Mouse (Mus musculus) hindbrain, embryonic 14.5 days (tissue): ENCODE data around the gene Celsr1. TPM values are rescaled to one million over a fixed set of nuclear protein-coding genes. Genes with fewer than 3 reads are reported as not detected.

Experiments
- ATAC-seq: fragments of 200-750 bp; cut with Nextera tagmentation; 2 replicates; pipeline ENCODE4 v1.8.0; 2017; ENCODE audit warnings: moderate number of reproducible peaks, mild to moderate bottlenecking, moderate TSS enrichment, moderate library complexity; ENCODE audit not compliant: low FRiP score
- DNase-seq: peaks from one replicate; pipeline ENCODE4 v3.0.0-alpha.2; 2015; ENCODE audit warnings: low spot score
- H3K27ac ChIP-seq: fragments of 300-500 bp; sonication (generic); 2 replicates; pipeline ENCODE4 v1.5.1; 2014; ENCODE audit warnings: mild to moderate bottlenecking, moderate library complexity
- H3K27me3 ChIP-seq: fragments of 300-500 bp; sonication (generic); 2 replicates; pipeline ENCODE4 v1.6.1; 2014; ENCODE audit warnings: mild to moderate bottlenecking, low read length, mixed read lengths; ENCODE audit not compliant: control insufficient read depth, insufficient read depth
- H3K36me3 ChIP-seq: fragments of 300-500 bp; sonication (generic); replicated peaks from 2 replicates; pipeline ENCODE4 v1.6.1; 2014; ENCODE audit not compliant: control insufficient read depth, insufficient read depth
- H3K4me1 ChIP-seq: fragments of 300-500 bp; sonication (generic); replicated peaks from 2 replicates; pipeline ENCODE4 v1.6.1; 2014; ENCODE audit warnings: antibody characterized with exemption, low read length, mixed read lengths; ENCODE audit not compliant: control insufficient read depth, insufficient read depth
- H3K4me2 ChIP-seq: fragments of 300-500 bp; sonication (generic); replicated peaks from 2 replicates; pipeline ENCODE4 v1.6.1; 2014; ENCODE audit warnings: mild to moderate bottlenecking, moderate library complexity
- H3K4me3 ChIP-seq: fragments of 300-500 bp; sonication (generic); replicated peaks from 2 replicates; pipeline ENCODE4 v1.5.1; 2014; ENCODE audit warnings: mild to moderate bottlenecking, low read length
- H3K9ac ChIP-seq: fragments of 300-500 bp; sonication (generic); 2 replicates; pipeline ENCODE4 v1.6.1; 2014
- H3K9me3 ChIP-seq: fragments of 300-500 bp; sonication (generic); 2 replicates; pipeline ENCODE4 v1.6.1; 2016; ENCODE audit warnings: low read length; ENCODE audit not compliant: control insufficient read depth
- WGBS: fragments of 180-500 bp; shearing (Covaris S2); extraction: QIAGEN DNeasy Blood & Tissue Kit; methylation state at CpG from one replicate; pipeline ENCODE4 v1.1.7; 2014; 5-methylcytosine and 5-hydroxymethylcytosine counted together
- polyA plus RNA-seq: library from polyadenylated mRNA; unstranded; fragments of >200 nt; fragmentation: Nextera tagmentation; extraction: Ambion mirVana; gene quantifications from 2 replicates; pipeline ENCODE4 v1.2.1, GENCODE M21; 2014

The Celsr1 gene
- polyA plus RNA-seq, 1 experiment from 2014 or later = 2.4 TPM

DNA sequence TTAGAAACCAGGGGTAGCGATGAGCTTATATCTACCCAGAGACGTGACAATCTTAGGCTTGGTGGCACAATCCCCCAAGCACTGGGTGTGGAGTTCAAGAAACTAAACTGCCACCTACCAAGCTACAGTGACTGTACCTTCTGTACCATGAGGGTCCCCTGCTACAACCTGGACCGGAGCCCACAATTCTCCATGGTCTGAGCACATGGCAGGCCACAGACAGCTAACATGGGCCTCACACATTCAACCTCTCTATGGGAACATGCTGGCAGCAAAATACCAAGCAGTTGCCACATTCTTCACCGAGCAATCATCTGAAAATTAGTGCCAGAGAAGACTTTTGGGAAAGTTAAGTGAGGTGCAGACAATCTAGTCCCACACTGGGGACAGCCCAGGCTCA is 47.4 kb downstream of the Celsr1 start:
- Histone ChIP-seq H3K4me3 (no peak overlapping the region), H3K4me1 (peaks cover 8% of the 10 kb centered on the region; the same call in 1 of the 2 replicates), H3K27me3 (no peaks in the 10 kb centered on the region), H3K4me2 (no peak overlapping the region), H3K9ac (no peak overlapping the region), H3K36me3 (no peaks in the 10 kb centered on the region), H3K27ac (no peak overlapping the region), H3K9me3 (no peaks in the 10 kb centered on the region)
- WGBS = 78% methylated on average over 4 of the region's 4 CpGs
- DNase-seq (no peak), ATAC-seq (no peak)

DNA sequence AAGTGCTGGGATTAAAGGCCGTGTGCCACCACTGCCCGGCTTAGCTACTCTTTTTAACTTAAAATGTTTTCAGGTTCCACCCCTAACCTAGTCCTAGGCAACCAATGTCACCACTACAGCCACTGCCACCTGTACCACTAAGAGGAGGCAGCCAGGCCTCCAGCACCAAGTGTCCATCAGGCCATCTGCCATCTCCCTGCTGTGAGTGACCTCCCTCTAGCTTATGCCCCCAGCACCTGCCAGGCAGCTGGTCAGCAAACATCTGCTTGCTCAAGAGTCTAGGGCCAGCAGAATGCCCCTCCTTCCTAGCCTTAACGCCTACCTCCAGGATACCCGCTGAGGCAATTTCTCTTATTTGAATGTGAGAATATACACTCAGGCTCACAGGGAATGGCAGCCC is 48.0 kb downstream of the Celsr1 start:
- no peak overlapping the region for H3K4me2 ChIP-seq
- ATAC-seq (no peak), DNase-seq (no peak)
- H3K9me3 ChIP-seq = no peaks in the 10 kb centered on the region
- no peak overlapping the region for H3K4me3 ChIP-seq
- no peaks in the 10 kb centered on the region for H3K36me3 ChIP-seq
- no peaks in the 10 kb centered on the region for H3K27me3 ChIP-seq
- no peak overlapping the region for H3K27ac ChIP-seq
- H3K9ac ChIP-seq = no peak overlapping the region
- WGBS = 76% methylated on average over 4 of the region's 4 CpGs
- H3K4me1 ChIP-seq = 0 out of 2 replicates have a peak, but pooled peaks cover 6% of the 10 kb centered on the region

DNA sequence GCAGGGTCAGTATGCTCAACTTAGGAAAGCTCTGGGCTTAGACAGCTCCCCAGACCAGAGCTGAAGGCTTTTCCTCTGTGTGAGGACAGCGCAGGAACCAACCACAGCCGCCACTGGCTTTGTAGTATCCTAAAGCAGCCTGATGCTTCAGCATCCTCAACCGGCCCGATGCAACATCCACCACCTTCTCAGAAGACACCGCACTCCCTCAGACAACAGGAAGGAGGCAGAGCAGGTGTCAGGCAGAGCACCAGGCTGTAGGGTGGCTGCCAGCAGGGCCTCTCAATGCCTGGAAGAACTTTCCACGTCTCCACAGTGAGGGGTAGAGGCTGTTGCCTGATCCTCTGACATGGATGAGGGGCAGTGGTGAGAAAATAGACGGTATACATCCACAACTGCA is 50.4 kb downstream of the Celsr1 start:
- Histone ChIP-seq H3K36me3 (no peaks in the 10 kb centered on the region), H3K27me3 (no peaks in the 10 kb centered on the region), H3K9me3 (no peaks in the 10 kb centered on the region), H3K4me2 (no peak overlapping the region), H3K4me1 (0 out of 2 replicates have a peak, but pooled peaks cover 6% of the 10 kb centered on the region), H3K4me3 (no peak overlapping the region), H3K9ac (no peak overlapping the region), H3K27ac (no peak overlapping the region)
- 91% methylated on average over 7 of the region's 7 CpGs for WGBS
- DNase-seq (no peak), ATAC-seq (no peak)

DNA sequence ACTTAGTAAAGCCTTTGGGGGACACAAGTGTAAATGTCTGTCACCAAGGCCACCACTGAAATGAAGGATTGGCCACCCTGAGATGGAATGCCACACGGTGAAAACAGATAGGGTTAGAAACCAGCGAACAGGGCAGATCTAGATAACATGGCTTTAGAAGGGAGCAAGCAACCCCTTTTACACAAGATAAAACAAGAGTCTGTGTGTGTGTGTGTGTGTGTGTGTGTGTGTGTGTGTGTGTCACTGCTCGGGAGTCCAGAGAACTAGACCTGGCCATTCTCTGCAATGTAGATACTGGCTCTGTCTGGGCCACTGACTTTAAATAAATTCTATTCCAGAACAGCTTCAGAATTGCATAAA is 51.2 kb downstream of the Celsr1 start:
- DNase-seq (no peak), ATAC-seq (no peak)
- Histone ChIP-seq H3K9me3 (no peaks in the 10 kb centered on the region), H3K9ac (no peak overlapping the region), H3K27me3 (no peaks in the 10 kb centered on the region), H3K27ac (no peak overlapping the region), H3K4me1 (0 out of 2 replicates have a peak, but pooled peaks cover 6% of the 10 kb centered on the region), H3K36me3 (no peaks in the 10 kb centered on the region), H3K4me3 (no peak overlapping the region), H3K4me2 (no peak overlapping the region)
- WGBS = 85% methylated on average over 3 of the region's 3 CpGs

DNA sequence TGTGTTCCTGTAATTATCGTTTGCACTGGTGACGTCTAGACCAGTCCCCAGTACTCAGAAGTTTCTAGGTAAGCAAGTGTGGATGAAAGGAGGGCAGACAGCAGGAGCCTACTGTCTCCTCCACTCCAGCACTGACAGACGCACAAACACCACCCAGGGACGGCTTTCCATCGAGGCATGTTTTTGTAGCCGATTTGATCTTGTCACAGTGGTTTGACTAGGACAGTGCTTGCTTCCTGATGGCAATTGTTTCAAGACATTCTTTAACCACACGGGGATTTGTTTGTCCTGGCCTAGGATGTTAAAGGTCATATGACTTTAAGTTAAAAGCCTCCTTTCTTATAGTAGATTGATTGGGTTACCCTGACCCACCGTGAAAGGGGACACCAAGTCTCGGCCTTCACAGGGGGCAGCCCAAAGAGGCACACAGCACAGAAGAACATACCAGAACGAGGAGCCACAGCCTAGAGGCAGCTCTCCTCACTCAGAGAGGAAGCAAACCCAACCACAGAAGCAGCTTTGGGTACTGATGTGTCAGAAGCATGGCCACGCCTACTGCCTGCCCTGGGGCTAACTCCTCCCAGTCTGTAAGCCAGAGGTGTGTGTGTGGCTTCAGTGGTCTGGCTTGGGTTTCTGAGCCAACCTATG is 51.7 kb downstream of the Celsr1 start:
- WGBS = 37% methylated on average over 11 of the region's 11 CpGs
- Histone ChIP-seq H3K4me3 (no peak overlapping the region), H3K9me3 (no peaks in the 10 kb centered on the region), H3K27ac (no peak overlapping the region), H3K4me1 (0 out of 2 replicates have a peak, but pooled peaks cover 6% of the 10 kb centered on the region), H3K4me2 (no peak overlapping the region), H3K27me3 (no peaks in the 10 kb centered on the region), H3K9ac (no peak overlapping the region), H3K36me3 (no peaks in the 10 kb centered on the region)
- DNase-seq = no peak
- no peak for ATAC-seq

DNA sequence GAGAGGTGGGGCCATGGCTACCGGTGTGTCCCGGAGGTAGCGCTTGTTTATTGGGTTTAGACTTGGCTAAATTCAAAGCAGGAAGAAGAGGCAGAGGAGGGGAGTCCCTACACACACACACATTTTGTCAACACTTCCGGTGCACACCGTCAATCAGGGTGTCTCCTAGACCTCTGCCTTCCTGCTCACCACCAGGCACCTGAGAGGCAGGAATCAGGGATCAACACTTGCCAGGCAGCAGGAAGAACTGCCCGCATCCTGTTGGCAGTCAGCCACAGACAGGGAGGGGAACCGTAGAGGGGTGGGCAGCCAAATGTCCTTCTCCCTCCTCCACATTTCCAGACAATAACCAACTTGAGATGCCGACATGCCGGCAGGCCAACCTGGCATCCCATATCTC is 56.5 kb downstream of the Celsr1 start:
- Histone ChIP-seq H3K27me3 (no peaks in the 10 kb centered on the region), H3K36me3 (no peaks in the 10 kb centered on the region), H3K9ac (peak overlapping the region; percentile 6; the same call in 1 of the 2 replicates), H3K4me3 (no peak overlapping the region), H3K9me3 (no peaks in the 10 kb centered on the region), H3K4me1 (peaks cover 28% of the 10 kb centered on the region), H3K27ac (no peak overlapping the region), H3K4me2 (no peak overlapping the region)
- ATAC-seq (no peak), DNase-seq (no peak)
- 84% methylated on average over 9 of the region's 9 CpGs for WGBS

DNA sequence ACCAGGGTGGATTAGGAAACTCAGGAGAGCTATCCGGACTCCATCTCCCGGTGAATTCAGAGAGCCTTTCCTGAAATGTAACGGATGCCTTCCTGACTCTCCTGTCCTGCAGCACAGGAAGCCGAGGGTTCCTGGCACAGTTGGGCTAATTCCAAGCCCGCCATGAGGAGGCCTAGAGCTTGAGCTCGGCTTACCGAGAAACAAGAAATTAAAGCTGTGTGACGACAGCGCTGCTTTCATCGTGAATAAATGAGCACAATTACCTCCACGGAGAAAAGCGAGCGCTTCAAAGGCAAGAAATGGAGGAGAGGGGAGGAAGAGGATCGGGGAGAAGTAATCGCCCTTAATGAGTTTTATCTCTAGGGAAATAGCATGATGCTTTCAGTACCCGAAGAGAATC is 57.8 kb downstream of the Celsr1 start:
- Histone ChIP-seq H3K4me2 (peak overlapping the region; percentile 20), H3K9ac (peak overlapping the region; percentile 21; the same call in 1 of the 2 replicates), H3K36me3 (no peaks in the 10 kb centered on the region), H3K4me1 (peaks cover 28% of the 10 kb centered on the region), H3K9me3 (no peaks in the 10 kb centered on the region), H3K27me3 (no peaks in the 10 kb centered on the region), H3K27ac (peak overlapping the region; percentile 82), H3K4me3 (no peak overlapping the region)
- 0 out of 2 replicates have a peak, but pooled peaks have one; percentile 24 for ATAC-seq
- peak; percentile 66 for DNase-seq
- WGBS = 18% methylated on average over 16 of the region's 16 CpGs

DNA sequence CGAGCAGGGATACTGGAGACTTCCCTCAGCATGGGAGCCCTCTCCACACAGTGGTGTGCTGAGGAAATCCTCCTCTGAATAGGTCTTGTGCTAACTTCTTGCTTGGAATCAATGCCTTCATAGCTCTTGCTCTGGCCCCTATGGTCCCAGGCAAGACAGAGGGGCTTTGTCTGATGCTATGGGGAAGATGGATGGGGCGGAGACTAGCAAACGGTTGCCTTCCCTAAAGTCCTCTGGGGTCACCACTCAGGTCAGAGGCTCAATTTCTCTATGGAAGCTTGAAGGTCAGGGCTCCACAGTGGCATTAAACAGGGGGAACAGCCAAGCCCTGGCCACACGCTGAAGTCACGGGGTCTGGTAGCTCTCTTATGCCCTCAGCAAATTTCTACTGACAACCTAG is 62.0 kb downstream of the Celsr1 start:
- H3K4me2 ChIP-seq = no peak overlapping the region
- peaks cover 26% of the 10 kb centered on the region for H3K4me1 ChIP-seq
- no peak overlapping the region for H3K4me3 ChIP-seq
- H3K9ac ChIP-seq = no peak overlapping the region
- DNase-seq = no peak
- WGBS = 23% methylated on average over 5 of the region's 5 CpGs
- H3K9me3 ChIP-seq = no peaks in the 10 kb centered on the region
- H3K36me3 ChIP-seq = no peaks in the 10 kb centered on the region
- no peak for ATAC-seq
- no peak overlapping the region for H3K27ac ChIP-seq
- no peaks in the 10 kb centered on the region for H3K27me3 ChIP-seq

DNA sequence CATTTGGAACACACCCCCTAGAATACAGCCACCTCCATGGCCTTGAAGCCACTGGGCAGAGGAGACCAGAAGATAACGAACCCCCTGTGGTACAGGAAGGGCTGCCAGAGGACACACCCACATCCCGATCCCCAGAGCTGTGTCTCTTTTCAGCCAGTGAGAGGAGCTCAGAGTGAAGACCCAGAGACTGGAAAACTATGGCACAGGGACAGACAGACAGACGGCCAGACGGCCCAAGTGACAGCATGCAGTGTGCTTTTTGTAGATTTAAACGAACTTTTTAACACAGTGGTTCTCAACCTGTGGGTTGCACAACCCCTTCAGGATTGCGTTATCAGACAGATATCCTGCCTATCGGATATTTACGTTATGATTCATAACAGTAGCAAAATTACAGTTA is 63.1 kb downstream of the Celsr1 start:
- Histone ChIP-seq H3K36me3 (no peaks in the 10 kb centered on the region), H3K27ac (no peak overlapping the region), H3K9me3 (no peaks in the 10 kb centered on the region), H3K4me3 (no peak overlapping the region), H3K27me3 (no peaks in the 10 kb centered on the region), H3K9ac (no peak overlapping the region), H3K4me2 (no peak overlapping the region), H3K4me1 (peaks cover 14% of the 10 kb centered on the region)
- ATAC-seq (no peak), DNase-seq (no peak)
- WGBS = 69% methylated on average over 8 of the region's 8 CpGs

DNA sequence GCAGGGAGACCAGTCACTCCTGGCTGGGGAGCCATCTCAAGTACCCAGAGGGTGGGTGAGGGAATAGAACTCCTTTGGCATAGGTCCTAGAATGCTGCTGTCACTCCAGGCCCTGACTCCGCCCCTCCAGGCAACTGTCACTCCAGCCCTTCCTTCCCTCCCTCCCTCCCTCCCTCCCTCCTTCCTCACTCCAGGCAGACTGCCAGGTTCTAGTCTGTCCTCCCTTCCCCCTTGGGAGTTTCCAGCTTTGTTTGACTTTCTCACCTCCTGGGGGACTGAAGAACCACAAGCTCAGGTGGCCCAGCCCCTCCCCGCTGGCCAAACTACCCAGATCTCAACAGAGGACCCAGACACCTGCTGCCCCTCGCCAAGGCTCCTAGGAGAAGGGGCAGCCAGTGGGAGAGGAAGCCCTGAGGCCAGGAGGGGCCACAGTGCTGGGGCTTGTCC is 63.8 kb downstream of the Celsr1 start:
- Histone ChIP-seq H3K27me3 (no peaks in the 10 kb centered on the region), H3K9me3 (no peaks in the 10 kb centered on the region), H3K4me2 (no peak overlapping the region), H3K4me1 (peaks cover 9% of the 10 kb centered on the region), H3K36me3 (no peaks in the 10 kb centered on the region), H3K27ac (no peak overlapping the region), H3K4me3 (no peak overlapping the region), H3K9ac (no peak overlapping the region)
- WGBS = 56% methylated on average over 3 of the region's 3 CpGs
- DNase-seq = peak; percentile 69
- peak; percentile 73; the same call in 1 of the 2 replicates for ATAC-seq
